Mouse (Mus musculus): ENCODE results near the gene Tuba8.

Tuba8 gene

DNA sequence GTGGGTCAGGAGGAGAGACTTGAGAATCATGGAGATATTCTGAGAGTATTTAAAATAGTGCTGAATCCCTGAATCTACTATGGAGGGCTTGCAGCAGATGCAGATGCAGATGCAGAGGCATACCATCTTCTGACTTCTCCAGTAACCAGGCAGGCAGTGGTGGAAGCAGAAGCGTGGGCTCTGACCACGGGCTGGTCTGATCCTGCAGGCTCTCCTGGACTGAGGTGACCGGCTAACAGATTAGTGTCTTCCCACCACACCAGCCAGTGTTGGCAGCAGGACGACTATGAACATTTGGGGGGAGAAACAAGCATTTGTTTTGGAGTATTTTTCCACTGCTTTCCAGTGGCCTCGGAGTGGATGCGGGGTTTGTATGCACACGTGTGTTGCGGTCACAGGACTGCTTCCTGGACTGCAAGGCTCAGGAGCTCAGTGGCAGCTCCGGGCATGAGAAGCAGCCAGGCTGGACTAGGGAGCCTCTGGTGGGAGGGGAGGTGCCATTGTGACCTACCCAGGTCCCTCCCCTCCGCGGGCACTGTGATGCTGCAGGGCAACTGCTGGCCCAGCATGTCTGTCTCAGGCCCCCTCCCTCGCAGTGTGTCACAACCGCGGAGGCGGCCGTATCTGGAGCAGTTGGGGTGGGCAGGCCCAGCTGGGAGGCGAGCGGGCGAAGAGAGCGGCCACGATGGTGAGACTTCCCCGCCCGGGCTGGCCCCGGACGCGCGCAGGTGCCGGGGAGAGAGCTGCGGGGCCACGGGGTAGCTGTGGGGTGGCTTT lies at the start of gene Tuba8:
TSS of gene Tuba8 (plus strand) at position 548 of the 777 bp plus-strand sequence.
- peak; percentile 8 for DNase-seq (ENCODE audit: low read depth, low spot score)

DNA sequence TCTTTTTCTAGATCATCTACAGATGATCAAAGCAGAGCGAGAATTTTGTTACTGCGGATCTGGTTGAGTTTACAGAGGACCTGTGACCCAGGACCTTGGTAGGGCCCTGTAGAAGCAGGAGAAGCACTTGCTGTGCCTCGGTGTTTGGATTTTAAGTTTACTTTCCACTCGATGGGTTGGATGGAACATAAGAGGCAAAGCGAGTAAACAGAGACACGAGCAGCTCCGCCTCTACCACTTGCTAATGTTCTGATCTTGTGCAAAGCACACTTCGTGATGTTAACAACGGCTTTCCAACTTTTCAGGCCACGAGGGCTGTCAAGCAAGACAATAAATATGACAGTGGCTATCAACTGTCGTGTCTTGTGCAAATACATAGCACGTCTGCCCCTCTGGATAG lies 47.9 kb upstream of the Tuba8 start:
- no peak for DNase-seq (ENCODE audit: low read depth, low spot score)

DNA sequence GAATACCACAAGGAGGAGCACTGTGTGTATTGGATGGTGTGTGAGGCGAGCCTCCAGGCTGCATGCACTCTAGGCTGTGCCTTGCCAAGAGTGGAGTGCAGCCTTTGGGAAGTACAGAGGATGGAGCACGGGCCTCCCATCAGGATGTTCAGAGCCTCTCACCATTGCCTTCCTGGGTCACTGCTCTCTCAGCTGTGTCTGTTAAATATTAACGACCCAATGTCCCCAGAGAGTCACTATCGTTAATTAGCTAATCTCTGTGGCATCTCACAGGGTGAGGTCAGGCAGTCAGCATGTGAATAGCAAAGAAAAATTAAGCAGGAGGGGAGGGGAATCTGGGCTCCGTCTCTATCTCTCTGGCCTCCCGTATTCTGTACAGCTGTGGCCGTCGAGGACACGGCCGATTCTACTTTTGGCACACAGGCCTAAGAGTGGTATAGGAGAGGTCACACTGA lies 44.4 kb upstream of the Tuba8 start:
- no peak for DNase-seq (ENCODE audit: low read depth, low spot score)

DNA sequence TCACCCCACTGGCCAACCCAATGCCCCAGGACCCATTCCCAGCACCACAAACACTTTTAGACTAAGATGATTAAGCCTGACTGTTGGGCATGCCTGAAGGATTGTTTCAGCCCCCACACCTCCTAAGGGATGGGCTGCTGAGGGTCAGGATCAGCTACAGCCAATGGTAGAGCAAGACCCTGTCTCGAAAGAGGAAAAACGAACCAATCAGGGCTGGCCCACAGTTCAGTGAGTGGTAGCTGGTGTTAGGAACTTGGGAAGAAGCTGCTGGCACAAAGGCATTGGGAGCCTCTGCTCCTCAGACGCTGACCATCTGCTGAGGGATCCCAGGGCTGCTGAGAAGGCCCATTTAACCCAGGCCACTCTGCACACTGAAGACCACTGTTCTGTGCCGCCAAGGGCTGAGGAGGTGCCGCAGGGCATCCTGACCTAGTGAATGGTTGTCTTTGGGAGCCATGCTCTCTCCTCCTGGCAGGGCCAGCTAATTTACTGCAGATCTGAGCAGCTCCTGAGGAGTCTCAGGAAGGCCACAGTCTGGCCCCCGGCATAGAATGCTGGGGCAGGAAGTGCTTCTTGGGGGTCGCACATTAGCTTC lies 43.0 kb upstream of the Tuba8 start:
- no peak for DNase-seq (ENCODE audit: low read depth, low spot score)

DNA sequence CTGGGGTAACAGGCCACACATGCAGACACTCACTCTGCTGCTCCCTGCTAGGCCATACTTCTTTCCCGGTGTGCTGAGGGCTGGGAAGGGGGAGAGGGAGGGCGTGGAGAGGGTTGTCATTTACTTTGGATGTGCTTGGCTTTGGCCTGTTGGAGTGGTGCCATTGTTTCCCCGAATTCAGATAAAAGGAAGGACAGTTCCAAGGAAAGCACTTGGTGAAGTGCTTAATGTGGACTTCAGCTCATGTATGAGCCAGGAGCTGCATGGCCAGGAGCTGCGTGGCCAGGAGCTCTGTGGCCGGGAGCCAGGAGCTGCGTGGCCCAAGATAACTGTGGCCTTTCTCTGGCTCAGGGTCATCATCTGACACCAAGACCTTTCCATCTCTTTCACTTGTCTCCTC lies 39.4 kb upstream of the Tuba8 start:
- DNase-seq (ENCODE audit: low read depth, low spot score): no peak

DNA sequence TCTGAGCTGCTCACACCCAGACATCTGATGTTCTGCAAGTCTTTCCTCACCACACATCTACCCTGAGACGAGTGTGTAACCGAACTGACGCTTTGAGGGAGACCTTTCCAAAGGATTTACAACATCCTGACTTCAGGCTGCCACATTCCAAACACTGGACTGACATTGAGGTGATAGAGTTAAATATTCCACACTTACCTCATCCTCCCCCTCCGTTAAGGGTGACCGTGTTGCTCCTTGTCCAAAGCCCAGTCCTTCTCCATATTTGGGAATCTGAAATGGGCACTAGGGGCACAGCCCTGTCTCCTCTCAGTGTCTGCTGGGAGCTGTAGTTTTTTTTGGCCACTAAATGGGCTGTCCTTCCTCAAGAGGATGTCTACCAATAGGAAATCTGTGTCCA lies 37.0 kb upstream of the Tuba8 start:
- no peak for DNase-seq (ENCODE audit: low read depth, low spot score)

DNA sequence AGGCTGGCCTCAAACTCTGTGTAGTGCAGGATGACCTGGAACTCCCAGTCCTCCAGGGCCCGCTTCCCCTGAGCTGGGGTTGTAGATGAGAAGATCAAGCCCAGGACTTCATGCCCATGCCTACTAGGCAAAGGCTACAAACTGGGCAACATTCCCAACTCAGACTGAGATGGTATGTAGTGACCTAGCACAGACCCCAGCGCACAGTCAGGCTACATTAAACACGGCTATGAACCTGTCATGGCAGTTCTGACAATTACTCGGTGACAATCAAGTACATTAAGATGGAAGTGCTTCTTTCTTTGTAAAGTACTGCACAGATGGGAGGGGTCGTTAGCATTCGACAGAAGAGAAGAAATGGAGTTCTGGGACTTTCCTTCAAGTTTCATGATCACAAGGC lies 35.7 kb upstream of the Tuba8 start:
- no peak for DNase-seq (ENCODE audit: low read depth, low spot score)

DNA sequence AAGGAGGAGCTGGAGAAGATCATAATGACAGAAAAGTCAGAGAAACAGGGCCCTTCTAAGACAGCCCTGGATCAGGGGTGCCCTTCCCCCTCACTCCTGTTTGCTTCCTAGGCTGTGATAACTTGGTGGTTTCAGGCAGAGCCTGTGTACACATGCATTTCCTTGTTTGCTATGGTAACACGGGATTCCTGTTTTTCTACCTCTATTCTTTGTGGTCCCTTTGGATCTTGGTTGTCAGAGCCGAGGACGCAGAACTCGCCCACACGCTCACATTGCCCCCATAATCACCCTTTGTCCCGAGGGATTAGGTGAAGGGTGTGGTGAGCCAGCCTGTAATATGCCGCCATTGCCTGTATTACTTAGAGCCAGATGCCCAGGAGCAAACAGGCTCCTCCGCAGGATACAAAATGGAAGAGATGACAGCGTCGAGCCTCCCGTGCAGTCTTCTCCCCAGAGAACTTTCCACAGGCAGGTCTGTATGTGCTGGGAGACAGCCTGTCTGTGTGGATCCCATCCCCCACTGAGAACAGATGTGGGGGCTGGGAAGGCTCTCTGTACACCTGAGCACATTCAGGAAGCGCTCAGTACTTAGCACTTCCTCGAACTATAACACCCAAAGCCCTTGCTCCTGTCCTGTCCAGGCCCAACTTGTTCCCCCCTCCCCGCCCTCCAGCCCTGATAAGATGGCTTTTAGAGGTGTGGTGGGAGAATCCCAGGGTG lies 34.3 kb upstream of the Tuba8 start:
- no peak for DNase-seq (ENCODE audit: low read depth, low spot score)

DNA sequence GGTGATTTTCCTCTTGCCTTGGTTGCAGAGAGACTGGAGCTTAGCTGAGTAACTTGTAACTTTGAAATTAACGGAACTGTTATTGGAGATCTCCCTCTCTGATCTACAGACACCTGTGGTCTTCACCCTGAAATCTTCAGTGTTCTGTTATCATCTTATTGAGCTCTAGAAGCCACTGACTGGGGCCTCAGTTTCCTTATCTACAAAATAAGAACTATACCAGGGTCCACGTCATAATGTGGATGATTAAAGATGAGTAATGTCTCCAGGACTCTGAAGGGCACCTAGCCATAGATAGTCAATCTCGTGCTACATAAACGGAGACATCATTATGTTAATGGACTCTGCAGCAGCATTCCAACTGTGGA lies 33.8 kb upstream of the Tuba8 start:
- DNase-seq (ENCODE audit: low read depth, low spot score): no peak

DNA sequence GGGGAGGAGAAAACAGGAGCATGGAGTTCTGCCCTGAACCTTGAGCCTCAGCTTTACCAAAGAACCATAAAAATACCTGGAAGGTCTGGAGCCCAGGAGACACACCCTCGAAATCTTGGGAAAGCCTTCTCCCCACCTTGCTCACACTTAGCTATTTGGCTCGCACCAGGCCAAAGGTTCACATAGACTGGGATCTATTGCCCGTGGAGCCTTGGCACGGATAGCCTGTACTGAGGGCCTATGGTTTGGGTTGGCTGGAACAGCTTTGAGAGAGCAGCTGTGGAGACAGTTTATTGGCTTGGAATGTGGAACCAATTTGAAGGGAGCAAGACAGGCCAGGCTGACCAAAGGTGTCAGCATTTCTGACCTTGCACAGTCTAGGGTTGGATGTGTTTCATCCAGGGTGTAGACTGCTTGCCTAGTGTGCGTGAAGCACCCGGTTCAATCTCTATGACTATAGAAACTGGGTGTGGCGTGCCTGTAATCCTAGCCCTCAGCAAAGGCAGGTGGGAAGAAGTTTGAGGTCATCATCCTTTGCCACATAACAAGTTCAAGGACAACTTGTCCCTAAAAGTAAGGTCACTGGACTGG lies 33.3 kb upstream of the Tuba8 start:
- no peak for DNase-seq (ENCODE audit: low read depth, low spot score)

DNA sequence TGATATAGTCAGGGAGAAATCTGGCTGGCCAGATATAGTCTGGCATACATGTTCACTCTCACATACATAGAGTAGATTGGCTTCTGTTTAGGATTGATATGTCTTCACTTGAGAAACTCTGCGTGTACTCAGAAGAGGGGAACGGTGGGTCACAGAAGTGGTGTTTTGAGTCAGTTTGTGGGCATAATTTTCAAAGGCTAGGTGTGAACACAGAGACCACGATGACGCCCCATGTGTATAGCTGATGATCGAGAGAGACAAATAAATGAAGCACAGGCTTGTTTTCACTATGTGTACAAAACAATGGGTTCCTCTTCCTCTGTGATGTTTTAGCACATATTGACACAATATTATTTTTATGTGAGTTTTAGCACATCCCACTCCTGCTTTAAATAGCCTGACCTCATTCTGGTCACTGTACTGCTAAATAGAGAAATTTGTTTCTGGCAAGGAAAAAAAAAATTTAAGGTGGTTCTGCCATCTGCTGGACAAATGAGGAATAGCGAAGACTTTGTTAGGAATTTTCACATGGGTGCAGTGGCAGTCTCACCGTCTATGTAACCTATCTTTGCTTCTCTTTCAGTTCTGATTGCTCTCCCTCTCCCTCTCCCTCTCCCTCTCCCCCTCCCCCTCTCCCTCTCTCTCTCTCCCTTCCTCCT lies 31.7 kb upstream of the Tuba8 start:
- DNase-seq (ENCODE audit: low read depth, low spot score): peak; percentile 70

DNA sequence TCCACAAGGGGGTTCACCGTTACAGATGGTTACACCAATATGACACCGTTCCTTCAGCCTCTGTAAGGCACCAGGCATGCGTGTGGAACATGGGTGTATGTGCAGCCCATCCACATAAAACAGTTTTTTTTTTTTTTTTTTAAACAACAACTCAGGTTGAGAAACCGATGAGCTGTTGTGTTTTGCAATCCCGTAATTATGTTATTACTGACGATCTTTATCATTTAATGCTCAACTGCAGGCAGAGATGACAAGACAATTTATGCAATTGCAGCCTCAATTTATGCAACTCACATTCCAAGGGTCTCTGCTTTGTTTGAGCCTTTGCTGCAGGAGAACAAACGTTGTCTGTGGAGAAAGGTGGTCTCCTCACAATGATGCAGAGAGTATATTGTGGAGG lies 30.6 kb upstream of the Tuba8 start:
- no peak for DNase-seq (ENCODE audit: low read depth, low spot score)

DNA sequence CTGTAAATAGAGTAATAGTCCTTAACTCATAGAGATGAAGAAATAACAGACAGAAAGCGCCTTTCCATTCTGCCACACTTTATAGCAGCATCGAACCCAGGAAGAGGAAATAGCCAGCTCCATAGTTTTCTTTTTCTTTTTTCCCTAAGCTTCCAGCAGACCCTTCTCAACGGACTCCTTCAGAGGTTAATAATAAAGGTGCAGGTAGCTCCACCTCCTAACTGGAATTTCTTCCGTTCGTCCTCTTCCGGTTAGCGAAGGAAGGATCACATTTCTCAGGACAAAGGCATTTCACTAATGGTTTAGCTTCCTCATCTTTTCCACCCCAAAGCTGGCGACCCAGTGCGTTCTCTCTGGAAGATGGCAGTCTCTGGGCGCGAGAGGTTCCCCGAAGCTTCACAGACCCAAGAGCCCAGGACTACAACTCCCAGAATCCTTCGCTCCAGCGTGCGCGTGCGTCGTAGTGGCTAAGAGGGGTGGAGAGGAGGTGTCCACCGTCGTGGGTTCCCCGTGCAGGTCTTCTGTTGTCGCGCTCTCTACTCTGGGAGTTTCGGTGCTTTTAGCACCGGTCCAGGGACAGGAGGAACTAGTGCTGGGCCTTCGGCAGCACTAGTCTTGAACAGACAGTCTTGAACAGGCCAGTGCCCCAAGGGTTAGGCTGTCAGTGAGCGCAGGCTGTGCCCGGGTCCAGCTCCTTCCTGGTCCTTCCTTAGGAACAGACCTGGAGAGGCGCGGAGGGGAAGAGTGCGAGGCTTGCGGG lies 26.9 kb upstream of the Tuba8 start, which contains the start of gene Pex26:
TSS of gene Pex26 (plus strand) at position 254 of the 760 bp plus-strand sequence.
- DNase-seq (ENCODE audit: low read depth, low spot score): peak; percentile 89

DNA sequence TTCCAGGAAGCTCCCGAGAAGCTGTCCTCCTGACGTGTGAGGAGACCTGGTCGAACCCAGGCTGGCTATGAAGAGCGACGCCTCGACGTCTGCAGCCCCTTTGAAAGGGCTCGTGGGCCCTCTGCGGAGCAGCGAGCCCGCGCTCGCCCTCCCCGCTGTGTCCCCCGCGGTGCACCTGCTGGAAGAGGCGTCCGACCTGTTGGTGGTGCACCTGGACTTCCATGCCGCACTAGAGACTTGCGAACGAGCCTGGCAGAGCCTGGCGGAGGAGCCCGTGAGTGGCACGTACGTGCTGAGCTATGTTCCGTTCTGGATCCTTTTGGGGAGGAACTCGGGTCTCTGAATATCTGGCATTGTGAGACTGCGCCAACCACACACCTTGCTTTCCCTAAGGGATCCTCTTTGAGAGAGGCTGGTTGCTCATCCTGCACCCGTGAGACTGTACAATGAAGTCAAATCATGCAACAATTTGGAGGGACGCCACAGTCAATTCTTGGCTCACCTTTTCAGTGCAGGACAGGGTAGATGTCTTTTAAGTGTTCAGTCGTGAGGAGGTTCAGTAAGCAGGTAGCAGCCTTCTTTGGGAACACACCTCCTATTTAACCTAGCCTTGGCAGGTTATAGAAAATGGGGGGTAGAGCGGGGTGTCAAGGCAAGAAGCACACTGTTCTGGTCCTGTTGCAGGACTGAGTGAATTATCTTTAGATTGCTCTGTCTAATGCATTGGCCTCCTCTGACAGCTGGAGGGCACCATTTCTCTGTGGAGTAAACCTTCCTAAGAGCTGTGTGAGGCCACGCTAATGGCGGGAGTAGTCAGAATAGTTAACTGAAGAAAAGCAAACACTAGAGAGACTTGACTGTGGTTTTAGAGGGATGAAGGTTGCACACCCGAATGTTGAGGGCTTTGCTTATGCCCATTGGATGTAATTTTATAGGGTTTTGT lies 26.0 kb upstream of the Tuba8 start:
- peak; percentile 52 for DNase-seq (ENCODE audit: low read depth, low spot score)

DNA sequence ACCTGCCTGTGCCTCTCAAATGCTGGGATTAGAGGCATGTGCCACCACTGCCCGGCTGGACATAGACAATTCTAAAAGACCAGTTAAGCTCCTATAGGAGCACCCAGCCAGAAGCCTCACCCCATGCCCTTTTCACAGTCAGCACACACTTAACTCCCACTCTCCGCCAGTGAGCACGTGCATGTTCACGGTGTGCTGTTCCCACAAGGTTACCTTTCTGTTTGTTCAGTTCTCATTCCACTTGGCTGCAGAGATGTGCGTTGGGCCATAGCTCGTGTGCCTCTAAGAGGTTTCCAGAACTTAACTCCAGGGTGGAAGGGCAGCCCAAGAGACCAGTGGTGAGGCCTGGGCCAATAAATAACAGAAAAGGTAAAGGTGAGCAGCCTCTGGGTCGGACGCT lies 25.3 kb upstream of the Tuba8 start:
- no peak for DNase-seq (ENCODE audit: low read depth, low spot score)

DNA sequence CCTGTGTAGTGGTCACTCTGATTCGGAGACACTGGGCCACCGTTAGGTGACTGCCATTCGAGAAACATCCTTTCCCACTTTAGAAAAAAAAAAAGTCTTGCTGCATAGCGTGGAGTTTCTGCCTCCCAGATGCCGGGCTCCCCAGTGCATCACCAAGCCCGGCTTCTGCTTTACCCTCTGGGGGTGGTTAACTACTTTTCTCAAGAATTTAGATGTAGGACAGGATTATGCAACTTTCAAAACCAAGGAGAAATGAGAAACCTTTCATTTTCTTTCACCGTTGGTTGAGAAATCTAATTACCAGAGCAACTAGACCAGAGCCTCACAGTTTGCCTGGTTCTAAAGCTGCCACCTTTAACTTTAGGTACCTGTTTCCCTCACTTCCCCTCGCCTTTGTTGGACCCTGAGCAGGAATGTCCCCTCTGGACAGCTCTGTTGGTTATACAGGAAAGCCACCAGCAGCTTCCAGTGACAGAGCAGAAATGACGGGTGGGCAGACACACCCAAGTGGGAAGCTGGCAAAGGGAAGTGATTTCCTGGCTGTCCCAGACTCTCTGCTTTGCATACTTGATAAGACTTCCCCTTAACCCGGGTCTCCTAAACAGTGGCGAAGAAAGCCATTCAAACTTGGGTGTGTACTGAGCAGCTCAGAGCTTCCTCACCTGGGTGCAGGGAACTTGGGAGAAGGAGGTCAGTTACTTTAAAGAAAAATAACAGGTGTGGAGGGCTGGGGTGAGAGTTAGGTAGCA lies 19.1 kb upstream of the Tuba8 start:
- DNase-seq (ENCODE audit: low read depth, low spot score): no peak

DNA sequence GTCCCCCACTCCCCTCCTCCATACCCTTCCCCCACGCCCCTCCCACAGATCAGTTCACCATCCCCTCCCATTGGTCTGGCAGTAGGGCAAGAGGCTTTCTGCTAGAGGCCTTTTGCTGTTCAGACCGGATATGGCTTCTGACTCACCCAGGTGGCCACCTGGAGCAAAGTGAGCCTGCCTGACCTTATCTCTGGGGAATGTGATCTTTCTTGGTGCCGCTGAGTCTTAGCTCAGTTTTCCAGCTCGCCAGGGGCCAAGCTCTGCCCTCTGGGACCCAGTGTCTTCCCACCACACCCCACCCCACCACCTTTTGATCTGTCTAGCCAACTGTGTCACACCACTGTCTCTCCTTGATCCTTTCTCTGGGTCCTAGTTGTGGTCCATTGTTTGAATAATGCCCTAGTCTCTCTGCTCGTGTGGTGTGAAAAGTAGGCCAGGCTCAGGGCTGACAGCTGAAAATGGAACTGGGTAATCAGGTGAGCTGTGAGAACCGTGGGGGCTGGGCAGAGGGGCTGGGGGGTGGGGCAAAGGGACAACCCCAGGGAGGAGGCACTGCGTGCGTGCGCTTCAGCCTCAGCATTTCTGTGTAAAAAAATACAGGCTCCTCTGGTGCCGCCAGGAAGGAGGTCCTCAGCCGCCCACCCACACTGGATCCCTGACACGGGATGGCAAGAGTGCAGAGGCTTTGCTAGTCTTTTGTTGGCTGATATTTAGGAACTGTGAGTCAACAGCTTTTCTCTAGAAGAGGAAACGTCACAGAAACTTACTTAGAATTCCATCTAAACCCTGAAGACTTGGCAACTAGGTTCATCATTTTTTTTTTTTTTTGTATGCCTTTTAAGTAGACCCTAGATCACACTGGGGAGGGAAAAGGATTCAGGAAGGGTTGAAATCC lies 16.2 kb upstream of the Tuba8 start:
- DNase-seq (ENCODE audit: low read depth, low spot score): no peak
